Mouse (Mus musculus) right cerebral cortex, postnatal 10 days (tissue): ENCODE measurements around the gene Ankrd33b.
A peak's percentile ranks its signal among the peaks of the same experiment; 100 is the strongest.

Experiments
- DNase-seq, 2 experiments: peaks; one replicate each; pipeline ENCODE4 v3.0.0; 2021; ENCODE audit warnings: low spot score in 2 of 2

Ankrd33b gene

GRCm38 (mm10) chr15:31265404-31265803, 102.1 kb downstream of the Ankrd33b start:
- DNase-seq = no peak

GRCm38 (mm10) chr15:31264827-31265226, 102.7 kb downstream of the Ankrd33b start:
- peak; percentile 90 to 92 for DNase-seq

GRCm38 (mm10) chr15:31262361-31262760, 105.2 kb downstream of the Ankrd33b start:
- DNase-seq = no peak

GRCm38 (mm10) chr15:31261094-31261493, 106.4 kb downstream of the Ankrd33b start:
- DNase-seq = no peak

GRCm38 (mm10) chr15:31258693-31259439, 108.7 kb downstream of the Ankrd33b start:
- no peak for DNase-seq

GRCm38 (mm10) chr15:31258029-31258692, 109.4 kb downstream of the Ankrd33b start:
- DNase-seq = no peak

- no peak for DNase-seq
Observed at GRCm38 (mm10) chr15:31257329-31257728, 110.2 kb downstream of the Ankrd33b start.

GRCm38 (mm10) chr15:31255762-31256161, 111.8 kb downstream of the Ankrd33b start:
- no peak for DNase-seq

GRCm38 (mm10) chr15:31254939-31255535, 112.5 kb downstream of the Ankrd33b start:
- no peak for DNase-seq

GRCm38 (mm10) chr15:31253963-31254362, 113.6 kb downstream of the Ankrd33b start:
- DNase-seq = no peak

GRCm38 (mm10) chr15:31253380-31253779, 114.1 kb downstream of the Ankrd33b start:
- DNase-seq = no peak

- DNase-seq = no peak
Observed at GRCm38 (mm10) chr15:31252590-31253311, 114.8 kb downstream of the Ankrd33b start.

GRCm38 (mm10) chr15:31251189-31251588, 116.3 kb downstream of the Ankrd33b start:
- no peak for DNase-seq

GRCm38 (mm10) chr15:31250676-31251075, 116.8 kb downstream of the Ankrd33b start:
- DNase-seq = no peak

- DNase-seq = peak in 1 of 2 experiments; percentile 44
Observed at GRCm38 (mm10) chr15:31250027-31250426, 117.5 kb downstream of the Ankrd33b start.

- no peak for DNase-seq
Observed at GRCm38 (mm10) chr15:31248882-31249281, 118.6 kb downstream of the Ankrd33b start.

- peak; percentile 65 to 67 for DNase-seq
Observed at GRCm38 (mm10) chr15:31247035-31247434, 120.5 kb downstream of the Ankrd33b start.

- DNase-seq = no peak
Observed at GRCm38 (mm10) chr15:31245934-31246333, 121.6 kb downstream of the Ankrd33b start.

- DNase-seq = no peak
Observed at GRCm38 (mm10) chr15:31244696-31245445, 122.7 kb downstream of the Ankrd33b start.

- DNase-seq = no peak
Observed at GRCm38 (mm10) chr15:31243260-31243659, 124.3 kb downstream of the Ankrd33b start.
